Mouse (Mus musculus): Measurements from ENCODE around the gene Ccr4. TPM values are rescaled to one million over a fixed set of nuclear protein-coding genes. Genes with fewer than 3 reads are reported as not detected.
A peak's percentile ranks its signal among the peaks of the same experiment; 100 is the strongest.
"Not testable (repeated sequence)": the region's sequence is repeated elsewhere in the genome, so short reads cannot be mapped to it uniquely, and the experiment has no call there.

Ccr4 gene
- polyA plus RNA-seq, 1 experiment: not detected

GRCm38 (mm10) chr9:114528680-114529048 is 23.9 kb upstream of the Ccr4 start:
- H3K4me1 ChIP-seq (ENCODE audit: control insufficient read depth, insufficient read depth, insufficient read length, low read length): peaks cover 5% of the 10 kb centered on the region
- H3K27ac ChIP-seq (replicated peaks; ENCODE audit: low read depth, low read length): no peak overlapping the region
- no peak overlapping the region for H3K4me3 ChIP-seq (ENCODE audit: insufficient read depth, low read depth, low read length)

DNA sequence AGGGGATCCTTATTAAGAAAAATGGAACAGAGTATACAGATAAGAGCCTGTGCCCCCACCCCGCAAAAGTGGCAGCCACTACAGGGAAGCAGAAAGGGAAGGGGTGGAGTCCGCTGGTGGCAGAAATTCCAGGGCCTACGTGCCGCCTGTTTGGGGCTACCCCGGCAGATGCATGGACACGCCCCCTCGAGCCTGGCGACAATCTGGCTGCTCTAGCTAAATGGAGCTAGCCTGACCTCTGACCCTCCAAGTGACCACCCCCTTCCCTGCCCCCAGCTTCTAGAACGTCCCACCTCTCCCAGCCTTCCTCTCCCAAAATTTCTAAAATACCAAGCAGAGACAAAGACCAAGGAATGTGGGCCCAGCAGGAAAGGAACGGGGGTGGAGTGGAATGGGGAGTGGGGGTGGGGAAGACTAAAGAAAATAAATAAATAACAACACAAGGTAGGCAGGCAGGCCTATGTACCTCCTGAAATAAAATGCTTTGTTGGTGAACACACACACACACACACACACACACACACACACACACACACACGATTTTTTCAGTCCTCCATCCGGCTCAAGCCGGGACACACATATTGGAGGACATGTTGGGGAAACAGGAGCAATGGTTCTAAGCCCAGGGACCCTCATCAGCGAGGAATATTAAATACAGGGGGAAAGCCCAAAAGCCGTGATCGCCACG is 23.4 kb upstream of the Ccr4 start:
- H3K4me1 ChIP-seq (ENCODE audit: control insufficient read depth, insufficient read depth, insufficient read length, low read length): peaks cover 5% of the 10 kb centered on the region
- no peak overlapping the region for H3K27ac ChIP-seq (replicated peaks; ENCODE audit: low read depth, low read length)
- H3K4me3 ChIP-seq (ENCODE audit: insufficient read depth, low read depth, low read length): no peak overlapping the region

DNA sequence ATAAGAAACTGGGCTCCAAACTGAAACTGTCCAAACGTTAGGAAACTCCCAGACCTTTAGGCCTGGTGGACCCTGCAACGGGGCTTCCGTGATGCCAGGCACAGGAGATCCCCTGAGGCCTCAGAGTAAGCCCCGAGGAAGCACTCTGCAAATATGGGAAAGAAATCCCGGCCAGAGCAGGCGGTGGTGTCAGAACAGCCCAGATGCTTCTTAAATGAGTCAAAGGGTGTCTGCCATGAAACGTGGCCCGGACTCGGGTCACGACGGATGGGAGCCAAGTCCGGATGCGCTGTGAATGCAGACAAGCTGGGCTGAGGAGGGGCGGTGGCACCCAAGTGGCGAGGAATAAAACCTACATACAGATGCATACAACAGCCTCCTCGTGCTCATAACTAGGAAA is 22.4 kb upstream of the Ccr4 start:
- peak overlapping the region; percentile 46 for H3K4me3 ChIP-seq (ENCODE audit: insufficient read depth, low read depth, low read length)
- H3K4me1 ChIP-seq (ENCODE audit: control insufficient read depth, insufficient read depth, insufficient read length, low read length): peaks cover 5% of the 10 kb centered on the region
- H3K27ac ChIP-seq (replicated peaks; ENCODE audit: low read depth, low read length): no peak overlapping the region

DNA sequence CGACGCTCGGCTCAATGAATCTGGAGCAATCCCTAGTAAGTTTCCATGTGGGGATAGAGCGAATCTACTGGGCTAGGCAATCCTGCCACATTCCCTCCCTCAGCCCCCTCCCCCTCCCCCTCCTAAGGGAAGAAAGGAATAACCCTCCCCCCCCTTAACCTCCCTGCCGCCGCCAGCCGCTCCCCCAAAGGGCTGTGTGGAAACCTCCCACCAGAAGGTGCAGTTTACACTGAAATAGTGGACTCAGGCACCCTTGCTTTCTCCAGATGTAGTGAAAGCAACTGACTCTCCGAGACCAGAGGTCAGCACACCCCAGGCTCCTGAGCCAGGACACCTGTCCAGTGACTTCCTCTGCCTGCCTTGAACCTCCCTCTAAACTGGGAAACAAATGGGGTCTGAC is 21.9 kb upstream of the Ccr4 start:
- peaks cover 5% of the 10 kb centered on the region for H3K4me1 ChIP-seq (ENCODE audit: control insufficient read depth, insufficient read depth, insufficient read length, low read length)
- no peak overlapping the region for H3K27ac ChIP-seq (replicated peaks; ENCODE audit: low read depth, low read length)
- H3K4me3 ChIP-seq (ENCODE audit: insufficient read depth, low read depth, low read length): peak overlapping the region; percentile 46; the same call in 1 of the 2 replicates

GRCm38 (mm10) chr9:114525891-114526290 is 21.2 kb upstream of the Ccr4 start:
- Histone ChIP-seq H3K4me1 (ENCODE audit: control insufficient read depth, insufficient read depth, insufficient read length, low read length) (peaks cover 5% of the 10 kb centered on the region), H3K27ac (replicated peaks; ENCODE audit: low read depth, low read length) (no peak overlapping the region), H3K4me3 (ENCODE audit: insufficient read depth, low read depth, low read length) (no peak overlapping the region)

DNA sequence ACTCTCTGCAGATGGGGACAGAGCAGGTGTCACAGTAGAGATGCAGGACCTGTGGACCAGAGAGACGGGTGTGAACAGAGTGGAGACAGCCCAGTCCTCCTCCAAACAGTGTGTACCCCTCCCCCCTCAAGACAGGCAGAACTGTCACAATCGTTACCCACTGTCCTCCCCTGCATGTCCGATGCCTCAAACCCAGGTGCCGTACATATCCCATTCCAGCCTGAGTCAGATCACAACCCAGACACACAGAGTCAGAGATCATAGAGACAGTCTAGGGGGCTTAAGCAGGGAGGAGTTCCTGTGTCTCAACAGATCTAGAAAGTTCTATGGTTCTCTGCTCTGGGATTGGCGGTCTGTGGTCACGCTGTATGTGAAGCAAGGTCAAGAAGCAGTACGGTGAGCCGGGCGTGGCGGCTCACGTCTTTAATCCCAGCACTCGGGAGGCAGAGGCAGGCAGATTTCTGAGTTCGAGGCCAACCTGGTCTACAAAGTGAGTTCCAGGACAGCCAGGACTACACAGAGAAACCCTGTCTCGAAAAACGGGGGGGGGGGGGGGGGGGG is 20.4 kb upstream of the Ccr4 start:
- H3K27ac ChIP-seq (replicated peaks; ENCODE audit: low read depth, low read length): no peak overlapping the region
- H3K4me1 ChIP-seq (ENCODE audit: control insufficient read depth, insufficient read depth, insufficient read length, low read length): peaks cover 5% of the 10 kb centered on the region

DNA sequence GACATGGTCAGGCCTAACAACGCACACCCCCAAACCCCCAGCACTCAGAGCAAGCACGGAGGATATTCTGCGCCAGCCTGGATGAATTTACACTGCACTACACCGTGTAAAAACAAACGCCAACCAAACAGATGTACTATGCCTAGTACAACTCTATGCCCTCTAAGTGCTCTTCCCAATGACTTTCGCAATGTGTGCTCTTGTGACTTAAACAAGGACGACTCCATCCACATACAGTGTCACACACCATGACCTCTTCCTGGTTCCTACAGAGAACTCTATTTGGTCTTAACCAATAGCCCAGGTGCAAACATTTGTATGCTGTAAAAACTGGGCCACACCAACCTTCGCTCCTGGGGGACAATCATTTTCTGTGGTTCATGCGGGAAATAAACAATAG is 17.8 kb upstream of the Ccr4 start:
- H3K27ac ChIP-seq (replicated peaks; ENCODE audit: low read depth, low read length): no peak overlapping the region
- H3K4me1 ChIP-seq (ENCODE audit: control insufficient read depth, insufficient read depth, insufficient read length, low read length): peaks cover 3% of the 10 kb centered on the region; the same call in 1 of the 2 replicates
- H3K4me3 ChIP-seq (ENCODE audit: insufficient read depth, low read depth, low read length): no peak overlapping the region

More for the DNA sequence above, 20.4 kb upstream of the Ccr4 start:
- no peak overlapping the region for H3K4me3 ChIP-seq (ENCODE audit: insufficient read depth, low read depth, low read length)

DNA sequence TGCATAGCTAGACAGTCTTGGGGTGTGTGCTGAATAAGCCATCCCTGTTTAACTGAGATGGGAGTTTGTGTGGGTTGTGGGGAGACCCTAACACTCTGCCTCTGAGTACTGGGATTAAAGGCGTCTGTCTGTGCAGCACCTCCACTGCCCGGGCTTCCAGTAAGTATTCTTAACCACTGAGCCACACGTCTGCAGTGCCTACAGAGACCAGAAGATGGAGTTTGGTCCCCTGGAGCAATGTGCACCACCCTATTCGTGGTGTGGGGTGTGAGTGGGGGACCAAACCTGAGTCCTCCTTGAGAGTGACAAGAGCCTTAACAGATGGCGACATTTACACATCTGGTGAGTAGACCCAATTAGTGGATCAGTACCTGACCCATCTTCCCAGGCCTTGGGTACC is 17.3 kb upstream of the Ccr4 start:
- peaks cover 3% of the 10 kb centered on the region; the same call in 1 of the 2 replicates for H3K4me1 ChIP-seq (ENCODE audit: control insufficient read depth, insufficient read depth, insufficient read length, low read length)
- H3K4me3 ChIP-seq (ENCODE audit: insufficient read depth, low read depth, low read length): no peak overlapping the region
- no peak overlapping the region for H3K27ac ChIP-seq (replicated peaks; ENCODE audit: low read depth, low read length)

DNA sequence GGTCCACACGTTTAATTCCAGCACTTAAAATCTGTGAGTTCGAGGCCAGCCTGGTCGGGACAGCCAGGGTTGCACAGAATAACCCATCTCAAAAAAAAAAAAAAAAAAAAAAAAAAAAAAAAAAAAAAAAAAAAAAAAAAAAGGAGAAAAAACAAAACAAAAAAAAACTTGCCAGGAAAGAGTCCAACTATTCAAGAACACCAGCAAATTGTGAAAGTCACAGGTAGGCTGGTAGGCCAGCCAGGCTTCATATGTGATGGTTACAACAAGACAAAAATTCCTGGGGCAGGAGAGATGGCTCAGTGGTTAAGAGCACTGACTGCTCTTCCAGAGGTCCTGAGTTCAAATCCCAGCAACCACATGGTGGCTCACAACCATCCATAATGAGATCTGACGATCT is 15.8 kb upstream of the Ccr4 start:
- not testable (repeated sequence) for H3K4me1 ChIP-seq (ENCODE audit: control insufficient read depth, insufficient read depth, insufficient read length, low read length); H3K4me3 ChIP-seq (ENCODE audit: insufficient read depth, low read depth, low read length); H3K27ac ChIP-seq (replicated peaks; ENCODE audit: low read depth, low read length)

DNA sequence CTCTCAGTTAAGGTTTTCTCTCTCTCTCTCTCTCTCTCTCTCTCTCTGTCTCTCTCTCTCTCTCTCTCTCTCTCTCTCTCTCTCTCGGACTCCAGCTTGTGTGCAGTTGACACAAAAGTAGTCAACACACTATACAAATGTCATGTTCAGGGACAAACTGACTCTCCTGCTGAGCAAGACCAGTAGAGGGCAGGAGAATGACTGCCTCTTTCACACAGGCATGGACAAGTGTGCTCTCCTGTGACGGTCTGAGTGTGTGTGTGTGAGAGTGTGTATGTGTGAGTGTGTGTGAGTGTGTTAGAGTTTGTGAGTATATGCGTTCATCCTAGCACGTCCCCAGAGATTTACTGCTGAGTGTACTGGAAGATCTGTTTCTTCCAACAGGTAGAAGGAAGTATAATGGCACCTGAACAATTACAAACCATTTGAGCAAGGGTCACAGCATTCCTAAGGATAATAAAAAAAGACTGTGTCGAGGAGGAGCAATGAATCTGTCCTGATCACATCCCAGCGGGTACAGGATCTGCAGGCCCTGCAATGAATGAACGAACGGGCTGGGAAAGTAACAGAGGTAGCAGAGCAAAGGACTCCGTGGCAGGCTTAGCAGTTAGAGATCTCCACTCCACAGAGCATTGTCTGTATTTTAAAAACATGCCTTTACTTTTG is 14.2 kb upstream of the Ccr4 start:
- Histone ChIP-seq H3K27ac (replicated peaks; ENCODE audit: low read depth, low read length) (no peak overlapping the region), H3K4me3 (ENCODE audit: insufficient read depth, low read depth, low read length) (no peak overlapping the region), H3K4me1 (ENCODE audit: control insufficient read depth, insufficient read depth, insufficient read length, low read length) (no peaks in the 10 kb centered on the region)

DNA sequence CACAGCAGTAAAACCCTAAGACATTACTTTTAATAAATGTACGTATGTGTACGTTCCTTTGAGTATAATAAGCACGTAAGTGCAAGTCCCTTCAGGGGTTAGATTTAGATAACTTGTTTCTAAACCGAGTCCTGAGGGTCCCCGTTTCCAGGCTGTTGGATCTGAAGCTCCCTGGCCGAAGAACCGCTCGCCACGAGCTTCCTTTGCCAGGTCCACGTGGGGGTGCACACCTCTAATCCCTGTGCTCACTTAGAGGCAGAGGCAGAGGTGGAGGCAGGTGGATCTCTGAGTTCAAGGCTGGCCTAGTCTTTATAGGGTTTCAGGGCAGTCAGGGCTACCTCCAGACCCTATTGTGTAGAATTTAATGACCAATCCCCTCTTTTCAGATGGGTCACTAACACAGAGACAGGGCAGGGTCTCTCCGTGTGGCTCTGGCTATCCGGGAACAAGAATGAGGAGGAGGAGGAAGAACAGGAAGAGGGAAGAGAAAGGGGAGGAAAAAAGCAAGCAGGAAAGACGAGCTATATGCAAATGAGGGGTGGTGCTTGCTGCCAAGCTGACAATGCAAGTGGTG is 13.3 kb upstream of the Ccr4 start:
- no peak overlapping the region for H3K4me3 ChIP-seq (ENCODE audit: insufficient read depth, low read depth, low read length)
- H3K27ac ChIP-seq (replicated peaks; ENCODE audit: low read depth, low read length): no peak overlapping the region
- no peaks in the 10 kb centered on the region for H3K4me1 ChIP-seq (ENCODE audit: control insufficient read depth, insufficient read depth, insufficient read length, low read length)

DNA sequence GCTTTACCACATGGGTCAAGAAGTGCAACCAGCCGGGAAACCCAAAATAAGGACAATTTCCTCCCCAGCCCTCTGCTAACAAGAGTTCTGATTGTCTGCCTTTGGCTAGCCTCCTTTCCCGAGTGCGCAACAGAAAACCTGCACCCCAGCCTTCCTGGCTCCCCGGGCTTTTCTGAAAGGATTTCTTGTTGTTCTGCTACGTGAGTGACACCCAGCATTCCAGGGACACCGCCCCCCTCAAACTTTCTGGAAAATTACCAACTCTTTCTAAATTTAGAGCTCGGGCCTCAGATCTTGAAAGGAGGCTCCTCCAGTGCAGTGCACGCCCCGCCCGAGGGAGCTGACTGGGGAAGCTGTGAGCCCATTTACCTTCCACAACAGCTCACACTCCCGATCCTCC is 10.6 kb upstream of the Ccr4 start, which contains the start of gene C130032M10Rik:
Gene C130032M10Rik (plus strand): TSS at position 334 of the 400 bp plus-strand sequence.
- no peak within 1 kb of the TSS for H3K4me3 ChIP-seq (ENCODE audit: insufficient read depth, low read depth, low read length)
- no peak within 1 kb of the TSS for H3K27ac ChIP-seq (replicated peaks; ENCODE audit: low read depth, low read length)
- no peaks in the 10 kb centered on the region for H3K4me1 ChIP-seq (ENCODE audit: control insufficient read depth, insufficient read depth, insufficient read length, low read length)

GRCm38 (mm10) chr9:114512831-114513230 is 8.1 kb upstream of the Ccr4 start:
- Histone ChIP-seq H3K4me3 (ENCODE audit: insufficient read depth, low read depth, low read length) (no peak overlapping the region), H3K27ac (replicated peaks; ENCODE audit: low read depth, low read length) (no peak overlapping the region), H3K4me1 (ENCODE audit: control insufficient read depth, insufficient read depth, insufficient read length, low read length) (no peaks in the 10 kb centered on the region)

DNA sequence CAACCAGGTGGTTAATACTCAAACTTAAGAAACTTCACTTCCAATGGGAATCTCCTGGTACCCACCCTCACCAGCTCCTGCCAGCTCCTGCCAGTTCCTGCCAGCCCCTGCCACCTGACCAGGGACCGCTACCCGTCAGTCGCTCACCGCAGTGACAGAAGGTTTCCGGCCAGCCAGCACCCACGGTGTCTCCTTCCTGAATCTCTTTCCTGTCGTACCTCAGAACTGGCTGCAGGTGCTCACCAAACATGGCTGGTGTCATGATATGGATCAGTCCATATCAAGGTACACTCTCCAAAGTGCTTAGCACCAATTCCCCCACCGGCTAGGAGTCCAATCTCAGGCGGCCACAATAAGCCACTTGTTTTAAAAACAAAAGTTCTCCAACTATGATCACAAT is 5.1 kb upstream of the Ccr4 start:
- no peak overlapping the region for H3K27ac ChIP-seq (replicated peaks; ENCODE audit: low read depth, low read length)
- H3K4me1 ChIP-seq (ENCODE audit: control insufficient read depth, insufficient read depth, insufficient read length, low read length): no peaks in the 10 kb centered on the region
- no peak overlapping the region for H3K4me3 ChIP-seq (ENCODE audit: insufficient read depth, low read depth, low read length)

DNA sequence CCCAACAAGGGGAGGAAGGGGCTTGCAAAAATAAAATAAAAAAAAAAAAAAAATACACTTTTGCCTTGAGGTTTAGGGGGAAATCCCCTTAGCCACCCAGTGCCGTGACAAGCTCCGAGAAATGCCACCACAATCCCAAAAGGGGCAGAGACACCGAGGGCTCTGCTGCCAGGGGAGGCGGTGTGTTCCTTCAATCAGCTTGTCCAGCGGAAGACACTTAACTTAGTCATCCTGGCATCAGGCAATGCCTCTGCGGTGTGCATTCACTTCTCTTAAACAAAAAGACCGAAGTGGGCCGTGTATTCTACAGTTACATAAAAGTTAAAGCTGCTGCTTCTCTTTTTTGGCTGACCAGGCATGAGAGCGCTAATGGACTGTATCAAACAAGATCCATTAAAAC is 2.7 kb upstream of the Ccr4 start:
- no peak overlapping the region for H3K4me3 ChIP-seq (ENCODE audit: insufficient read depth, low read depth, low read length)
- no peaks in the 10 kb centered on the region for H3K4me1 ChIP-seq (ENCODE audit: control insufficient read depth, insufficient read depth, insufficient read length, low read length)
- H3K27ac ChIP-seq (replicated peaks; ENCODE audit: low read depth, low read length): no peak overlapping the region
